Mouse (Mus musculus) adrenal gland, adult (tissue): ENCODE data around the gene Smarcc2.
A peak's percentile ranks its signal among the peaks of the same experiment; 100 is the strongest.
"Not testable (repeated sequence)": the region's sequence is repeated elsewhere in the genome, so short reads cannot be mapped to it uniquely, and the experiment has no call there.

Experiments used
- DNase-seq, 2 experiments: peaks; one replicate each; pipeline ENCODE4 v3.0.0; 2022 to 2023; ENCODE audit warnings: low spot score in 1 of 2; ENCODE audit not compliant: inconsistent age in 2 of 2

Smarcc2 gene

DNA sequence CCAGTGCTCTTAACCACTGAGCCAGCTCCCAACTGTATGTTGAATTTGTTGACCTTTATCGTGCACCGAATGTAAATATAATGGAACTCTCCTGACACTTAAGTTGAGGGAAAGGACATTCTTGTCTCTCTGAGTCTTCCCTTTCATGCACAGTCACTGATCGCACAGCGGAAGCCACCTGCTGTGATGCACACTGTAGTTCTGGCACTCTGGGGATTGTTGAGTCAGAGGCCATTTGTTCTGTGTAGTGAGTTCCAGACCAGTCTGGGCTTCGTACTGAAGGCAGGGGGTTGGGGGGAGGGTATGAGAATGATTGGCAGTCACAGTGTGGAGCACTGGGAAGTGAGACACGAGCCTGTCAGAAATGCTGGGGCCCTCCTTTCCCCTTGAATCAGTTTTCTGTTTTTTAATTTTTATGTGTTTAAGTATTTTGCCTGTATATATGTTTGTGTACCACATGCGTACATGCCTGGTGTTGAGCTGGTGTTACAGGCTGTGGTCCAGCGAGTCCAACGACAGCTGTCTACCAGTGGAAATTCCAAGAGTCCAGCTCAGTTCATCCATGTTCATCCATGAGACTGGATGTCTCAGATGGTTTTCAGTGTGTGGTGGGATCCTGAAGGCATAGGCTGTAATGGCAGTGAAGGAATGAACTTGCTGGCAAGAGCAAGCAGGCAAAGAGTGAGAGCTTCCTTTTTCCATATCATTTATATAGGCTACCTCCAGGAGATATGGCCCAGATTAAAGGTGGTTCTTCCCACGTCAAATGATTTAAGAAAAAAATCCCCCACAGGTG is 17.5 kb upstream of the Smarcc2 start:
- no peak for DNase-seq

DNA sequence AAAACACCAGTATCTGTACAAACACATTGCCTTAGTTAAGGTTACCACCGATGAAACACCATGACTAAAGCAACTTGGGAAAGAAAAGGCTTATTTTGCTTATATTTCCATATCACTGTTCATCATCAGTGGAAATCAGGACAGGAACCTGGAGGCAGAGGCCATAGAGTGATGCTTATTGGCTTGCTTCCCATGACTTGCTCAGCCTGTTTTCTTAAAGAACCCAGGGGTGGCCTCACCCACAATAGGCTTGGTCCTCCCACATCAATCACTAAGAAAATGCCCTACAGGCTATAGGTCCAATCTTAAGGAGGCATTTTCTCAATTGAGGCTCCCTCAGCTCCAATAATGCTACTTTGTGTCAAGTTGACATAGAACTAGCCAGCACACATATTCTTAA is 16.3 kb upstream of the Smarcc2 start:
- no peak for DNase-seq

DNA sequence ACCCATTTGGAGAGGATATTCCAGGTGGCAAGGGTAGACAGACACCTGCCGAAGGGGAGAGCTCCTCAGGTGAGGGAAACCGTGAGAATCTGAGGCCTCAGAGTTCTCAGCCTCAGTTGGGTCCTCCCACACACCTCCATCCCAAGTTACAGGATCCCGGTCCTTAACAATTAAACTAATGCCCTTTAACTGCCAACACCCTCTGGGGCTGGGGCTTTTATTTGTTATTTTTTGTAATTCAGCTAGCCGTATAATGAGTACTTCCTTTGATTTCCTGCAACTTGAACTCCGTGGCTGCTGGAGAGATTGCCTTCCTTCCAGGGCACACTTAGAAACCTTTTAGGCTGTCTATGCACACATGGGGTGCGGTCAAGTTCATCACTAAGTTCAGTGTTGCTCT is 14.7 kb upstream of the Smarcc2 start:
- DNase-seq = no peak

DNA sequence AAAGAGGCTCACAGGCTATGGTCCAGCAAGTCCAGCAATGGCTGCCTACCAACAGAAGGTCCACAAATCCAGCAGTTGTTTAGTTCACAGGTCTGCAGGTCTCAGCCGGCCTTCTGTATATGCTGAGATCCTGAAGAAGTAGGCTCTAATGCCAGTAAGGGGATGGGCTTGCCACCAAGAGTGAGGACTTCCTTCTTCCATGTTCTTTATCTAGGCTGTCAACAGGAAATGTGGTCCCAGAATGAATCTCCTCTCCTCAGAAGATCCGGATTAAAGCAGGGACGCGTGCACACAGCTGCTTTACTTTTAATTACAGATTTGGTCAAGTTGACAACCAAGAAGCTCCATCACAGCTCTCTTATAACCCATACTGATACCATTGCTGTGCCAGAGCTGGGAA is 13.6 kb upstream of the Smarcc2 start:
- DNase-seq = peak in 1 of 2 experiments; percentile 53

DNA sequence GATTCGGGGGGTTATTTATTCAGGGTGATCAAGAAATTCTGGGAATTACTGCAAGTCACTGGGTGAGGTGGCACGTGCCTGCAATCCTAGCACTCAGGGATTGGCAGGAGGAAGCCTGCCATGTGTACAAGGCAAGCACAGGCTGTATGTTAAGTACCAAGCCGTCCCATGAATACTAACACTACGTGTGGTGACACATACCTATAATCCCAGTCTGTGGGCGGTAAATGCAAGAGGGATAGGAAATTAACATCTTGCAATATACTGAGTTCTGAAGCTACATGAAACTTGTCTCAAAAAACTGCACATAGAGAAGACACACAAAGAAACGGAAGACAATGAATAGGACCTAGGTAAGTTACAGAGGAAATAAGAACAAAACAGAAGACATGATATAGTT is 8.0 kb upstream of the Smarcc2 start:
- no peak for DNase-seq

DNA sequence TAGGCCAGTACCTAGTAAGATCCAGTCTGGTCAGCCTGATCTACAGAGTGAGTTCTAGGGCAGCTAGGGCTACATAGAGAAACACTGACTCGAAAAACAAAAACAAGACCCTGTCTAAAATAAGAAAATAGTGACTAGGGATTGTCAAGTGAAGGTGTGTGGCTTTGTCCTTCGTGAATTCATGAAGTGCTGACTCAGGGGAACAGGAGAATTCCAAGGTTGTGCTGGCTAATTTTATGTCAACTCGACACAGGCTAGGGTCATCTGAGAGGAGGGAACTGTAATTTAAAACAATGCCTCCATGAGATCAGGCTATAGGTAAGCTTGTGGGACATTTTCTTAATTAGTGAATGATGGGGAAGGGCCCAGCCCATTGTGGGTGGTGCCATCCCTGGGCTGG is 4.6 kb upstream of the Smarcc2 start:
- DNase-seq = no peak

DNA sequence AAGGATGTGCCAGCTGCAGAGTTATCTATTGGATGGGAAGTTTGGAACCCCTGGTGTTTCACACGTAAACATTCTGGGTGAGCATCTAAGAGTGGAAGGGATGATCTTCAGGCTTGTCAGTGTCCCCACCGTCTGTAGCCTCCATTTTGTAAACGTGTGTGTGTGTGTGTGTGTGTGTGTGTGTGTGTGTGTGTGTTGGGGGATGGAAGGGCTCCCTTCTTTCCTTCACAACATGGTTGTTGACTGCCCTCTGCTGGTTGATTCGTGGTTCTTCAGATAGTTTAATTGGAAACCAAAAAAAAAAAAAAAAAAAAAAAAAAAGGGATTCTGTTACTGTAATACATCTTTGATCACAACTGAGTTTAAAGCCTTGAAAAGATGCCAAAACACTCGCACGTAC is 3.8 kb upstream of the Smarcc2 start:
- DNase-seq = peak; percentile 61 to 88

DNA sequence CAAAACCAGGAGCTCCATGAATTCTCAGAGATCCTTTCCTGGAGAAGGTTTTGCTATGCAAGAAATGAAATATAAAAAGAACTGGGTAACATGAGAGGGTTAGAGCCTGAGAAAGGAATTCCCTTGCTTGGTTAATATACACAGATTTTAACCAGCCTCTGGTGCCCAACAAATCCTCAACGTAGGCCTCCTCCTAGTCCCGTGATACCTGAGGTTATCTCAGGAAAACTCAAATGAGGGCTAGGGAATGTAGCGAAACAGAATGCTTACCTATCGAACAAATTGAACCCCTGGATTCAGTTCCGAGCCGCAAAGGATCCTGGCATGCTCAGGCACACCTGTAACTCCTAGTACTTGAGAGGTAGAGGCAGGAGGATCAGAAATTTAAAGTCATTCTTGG is 1.4 kb upstream of the Smarcc2 start:
- no peak for DNase-seq

DNA sequence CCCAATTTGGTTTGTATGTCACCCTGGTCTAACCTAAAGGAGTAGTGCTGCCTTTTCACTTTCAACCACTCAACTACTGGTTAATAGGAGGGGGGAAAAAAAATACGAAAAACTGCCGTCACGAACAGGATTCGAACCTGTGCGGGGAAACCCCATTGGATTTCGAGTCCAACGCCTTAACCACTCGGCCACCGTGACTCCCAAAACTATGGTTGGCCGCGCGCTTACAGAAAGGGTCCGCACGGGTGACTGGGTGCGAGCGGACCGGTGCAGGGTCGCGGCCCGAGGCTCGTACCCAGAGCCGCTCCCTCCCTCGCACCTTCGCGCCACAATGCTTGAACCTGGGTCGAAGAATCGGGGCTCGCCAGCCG is 715 bp upstream of the Smarcc2 start:
- peak; percentile 91 to 99 for DNase-seq

DNA sequence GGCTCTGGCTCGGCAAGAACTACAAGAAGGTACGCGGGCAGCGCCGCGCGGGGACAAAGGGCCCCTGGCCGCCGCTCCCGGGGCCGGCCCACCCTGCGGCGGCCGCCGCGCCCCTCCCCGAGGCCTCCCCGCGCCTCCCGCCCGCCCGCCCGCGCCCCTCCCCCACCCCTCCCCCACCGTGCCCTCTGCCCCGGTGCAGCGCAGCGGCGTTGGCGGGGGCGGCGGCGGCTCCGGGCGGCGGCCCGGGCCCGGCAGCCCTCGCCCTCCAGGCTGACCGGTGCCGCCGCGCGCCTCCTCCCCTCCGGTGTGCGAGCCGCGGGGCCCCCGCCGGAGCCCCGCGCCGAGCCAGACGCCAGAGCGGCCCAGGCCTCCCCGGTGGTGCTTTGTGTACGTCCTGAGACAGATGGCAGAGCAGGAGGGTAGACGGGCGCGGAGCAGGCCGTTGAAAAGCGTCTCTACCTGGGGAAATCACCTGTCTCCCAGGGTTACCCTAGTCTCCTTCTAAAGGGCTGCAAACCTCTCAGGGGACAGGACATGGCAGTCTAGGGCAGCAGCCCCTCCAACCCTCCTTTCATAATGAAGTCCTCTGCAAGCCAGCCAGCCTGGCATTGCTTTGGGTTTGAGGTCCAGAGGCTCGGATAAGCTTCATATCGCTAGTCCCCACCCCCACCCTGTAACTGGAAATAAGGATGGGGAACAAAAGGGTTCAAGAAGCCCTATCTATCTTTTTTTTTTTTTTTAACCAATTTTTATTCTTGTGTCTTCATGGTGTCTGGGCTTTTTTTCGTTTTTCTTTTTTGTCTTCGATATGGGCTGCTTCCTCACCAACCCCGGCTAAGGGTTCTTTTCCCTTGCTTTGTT is 591 bp downstream of the Smarcc2 start:
- peak; percentile 60 to 84 for DNase-seq

DNA sequence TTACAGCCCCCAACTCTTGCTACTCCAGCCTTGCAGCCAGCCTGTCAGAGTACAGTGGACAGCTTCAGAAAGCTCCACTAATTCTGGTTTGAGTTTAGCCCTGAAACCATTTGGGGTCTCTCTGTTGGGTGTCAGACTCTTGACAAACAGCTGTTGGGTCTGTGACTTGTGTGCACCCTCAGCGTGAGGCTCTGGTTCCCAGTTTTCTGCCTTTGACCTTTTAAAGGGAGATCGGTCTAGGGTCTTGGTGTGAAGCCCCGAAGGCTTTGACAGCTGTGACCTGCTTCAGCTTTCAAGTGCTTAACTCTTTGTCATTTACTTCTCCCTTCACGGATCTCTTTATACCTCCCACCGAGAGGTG is 1.2 kb downstream of the Smarcc2 start:
- DNase-seq = peak in 1 of 2 experiments; percentile 50

DNA sequence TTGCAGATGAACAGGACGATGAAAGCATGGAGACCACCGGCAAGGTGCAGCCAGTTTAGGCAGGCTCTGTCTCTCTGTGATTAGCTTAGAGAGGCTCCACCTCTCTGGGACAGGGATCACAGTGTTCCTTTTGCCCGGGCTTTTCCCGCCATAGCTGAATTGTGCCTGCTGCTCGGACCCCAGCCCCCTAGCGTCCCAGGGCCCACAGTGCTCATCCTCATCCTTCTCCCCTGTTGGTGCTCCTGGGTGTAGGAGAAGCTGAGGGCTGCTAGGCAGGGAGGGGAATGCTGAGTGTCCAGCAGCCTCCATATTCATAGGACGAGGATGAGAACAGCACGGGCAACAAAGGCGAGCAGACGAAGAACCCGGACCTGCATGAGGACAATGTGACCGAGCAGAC is 15.3 kb downstream of the Smarcc2 start:
- no peak for DNase-seq

DNA sequence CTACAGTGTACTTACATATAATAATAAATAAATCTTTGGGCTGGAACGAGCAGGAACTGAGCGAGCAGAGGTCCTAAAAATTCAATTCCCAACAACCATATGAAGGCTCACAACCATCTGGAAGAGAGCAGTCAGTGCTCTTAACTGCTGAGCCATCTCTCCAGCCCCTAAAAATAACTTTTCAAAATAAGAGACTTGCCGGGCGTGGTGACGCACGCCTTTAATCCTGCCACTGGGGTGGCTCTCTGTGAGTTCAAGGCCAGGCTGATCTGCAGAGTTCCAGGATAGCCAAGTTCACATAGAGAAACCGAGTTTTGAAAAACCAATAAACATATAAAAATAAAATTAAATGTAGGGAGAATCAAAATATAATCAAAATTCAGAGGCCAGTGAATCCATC is 27.3 kb downstream of the Smarcc2 start:
- peak; percentile 80 to 85 for DNase-seq

DNA sequence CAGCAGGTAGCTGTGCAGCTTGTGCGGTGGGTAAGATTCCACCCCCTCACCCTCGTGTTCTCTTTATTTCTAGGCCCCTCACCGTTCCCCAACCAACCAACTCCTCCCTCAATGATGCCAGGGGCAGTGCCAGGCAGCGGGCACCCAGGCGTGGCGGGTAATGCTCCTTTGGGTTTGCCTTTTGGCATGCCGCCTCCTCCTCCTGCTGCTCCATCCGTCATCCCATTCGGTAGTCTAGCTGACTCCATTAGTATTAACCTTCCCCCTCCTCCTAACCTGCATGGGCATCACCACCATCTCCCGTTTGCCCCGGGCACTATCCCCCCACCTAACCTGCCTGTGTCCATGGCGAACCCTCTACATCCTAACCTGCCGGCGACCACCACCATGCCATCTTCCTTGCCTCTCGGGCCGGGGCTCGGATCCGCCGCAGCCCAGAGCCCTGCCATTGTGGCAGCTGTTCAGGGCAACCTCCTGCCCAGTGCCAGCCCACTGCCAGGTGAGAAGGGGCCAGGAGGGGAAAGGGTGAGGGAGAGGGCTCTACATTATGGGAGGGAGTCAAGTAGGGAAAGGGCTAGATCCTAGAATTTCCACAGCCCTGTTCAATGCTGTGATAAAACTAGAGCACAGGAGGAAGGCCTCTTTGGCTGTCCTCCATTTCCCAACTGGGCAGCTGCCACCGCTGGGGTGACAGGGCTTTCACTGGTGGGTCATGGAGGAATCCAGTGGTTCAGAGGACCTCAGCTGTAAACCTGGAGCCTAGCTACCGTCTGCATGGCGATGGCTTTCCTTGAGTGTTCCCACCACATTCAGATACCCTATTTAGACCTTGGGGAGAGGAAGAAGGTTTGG is 29.0 kb downstream of the Smarcc2 start:
- DNase-seq = peak in 1 of 2 experiments; percentile 58

DNA sequence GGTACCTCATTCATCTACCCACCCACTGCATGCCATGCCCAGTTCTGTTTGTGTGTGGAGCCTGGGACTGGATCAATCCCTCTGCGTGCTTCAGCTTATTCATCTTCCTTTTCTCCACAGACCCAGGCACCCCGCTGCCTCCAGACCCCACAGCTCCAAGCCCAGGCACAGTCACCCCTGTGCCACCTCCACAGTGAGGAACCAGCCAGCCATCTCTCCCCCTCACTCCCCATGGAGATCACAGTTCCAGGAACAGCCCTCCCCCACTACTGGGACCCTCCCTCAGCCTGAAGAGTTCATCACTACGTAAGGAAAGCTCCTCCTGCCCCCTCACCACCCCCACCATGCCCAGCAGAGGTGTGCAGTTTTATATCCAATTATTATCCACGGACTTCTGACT is 29.7 kb downstream of the Smarcc2 start:
- DNase-seq = peak; percentile 34 to 53

DNA sequence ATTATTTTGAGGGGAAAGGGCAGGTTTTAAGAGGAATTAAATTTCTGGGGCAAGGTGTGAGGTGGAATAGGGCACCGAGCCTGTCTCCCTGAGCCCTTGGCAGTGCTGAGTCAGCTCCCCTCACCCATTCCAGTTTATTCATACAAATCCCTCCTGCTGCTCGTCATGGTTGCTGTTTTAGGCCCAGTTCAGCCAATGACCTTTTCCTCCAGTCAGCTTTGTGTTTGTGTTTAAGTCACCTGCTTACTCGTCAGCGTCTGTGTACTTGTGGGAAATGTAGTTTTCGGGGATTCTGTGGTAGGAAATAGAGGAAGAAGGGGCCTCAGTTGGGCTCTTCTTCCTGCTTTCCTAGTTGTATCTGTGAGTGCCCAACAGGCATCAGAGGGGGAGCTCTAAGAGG is 30.3 kb downstream of the Smarcc2 start:
- peak; percentile 61 to 73 for DNase-seq

DNA sequence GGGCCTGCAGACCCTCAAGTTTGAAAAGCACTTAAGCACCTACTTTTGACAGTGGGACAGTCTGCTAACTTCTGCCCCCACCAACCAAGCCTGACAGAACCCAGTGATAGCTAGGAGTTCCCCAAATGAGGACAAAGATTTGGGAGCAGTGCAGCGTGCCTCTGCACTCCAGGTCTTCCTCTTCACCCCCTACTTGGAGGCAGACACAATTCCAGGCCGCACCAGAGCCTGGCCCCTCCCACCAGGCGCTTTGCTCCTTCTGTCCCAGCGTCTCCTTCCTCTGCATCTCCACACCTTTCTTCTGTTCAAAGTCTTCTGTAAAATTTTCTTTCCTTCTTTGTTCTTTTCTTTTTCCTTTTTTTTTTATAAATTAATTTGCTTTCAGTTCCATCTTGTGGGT is 30.7 kb downstream of the Smarcc2 start:
- DNase-seq = peak; percentile 34 to 57

DNA sequence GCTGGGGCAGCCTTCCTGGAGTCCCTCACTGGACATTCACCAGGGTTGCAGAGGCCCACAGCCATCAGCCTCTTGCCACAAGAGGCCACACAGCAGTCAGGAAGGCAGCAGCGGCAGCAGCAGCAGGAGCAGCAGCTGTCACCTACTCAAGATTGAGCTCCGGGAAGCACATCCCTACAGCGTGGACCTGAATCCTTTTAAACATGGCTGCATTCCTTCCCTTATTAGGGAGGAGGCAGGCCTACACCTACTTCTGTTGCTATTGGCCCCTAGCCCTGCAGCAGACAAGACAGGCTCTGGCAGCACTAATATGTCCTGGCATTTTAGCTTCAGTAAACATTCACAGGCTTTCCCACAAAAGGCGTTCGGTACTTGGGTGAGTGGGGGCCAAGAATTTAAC is 31.2 kb downstream of the Smarcc2 start:
- DNase-seq = peak in 1 of 2 experiments; percentile 55

DNA sequence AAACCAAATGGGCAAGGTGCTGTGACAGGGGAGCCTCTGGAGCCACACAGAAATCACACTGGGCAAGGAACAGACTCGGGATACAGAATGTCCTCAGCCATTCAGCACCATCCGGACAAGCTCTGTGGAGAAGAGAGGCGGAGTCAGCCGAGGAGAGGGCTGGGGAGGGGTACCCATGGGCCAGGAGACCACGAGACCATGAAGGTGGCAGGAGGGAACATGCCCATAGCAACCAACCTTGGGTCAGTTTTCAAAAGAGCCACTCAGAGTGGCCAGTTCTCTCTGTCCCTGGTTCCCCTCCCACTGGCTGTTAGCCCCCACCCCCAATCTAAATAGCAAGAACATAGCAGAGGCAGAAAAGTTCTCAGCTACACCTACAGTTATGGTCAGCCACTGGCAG is 31.9 kb downstream of the Smarcc2 start:
- DNase-seq = peak in 1 of 2 experiments; percentile 51

DNA sequence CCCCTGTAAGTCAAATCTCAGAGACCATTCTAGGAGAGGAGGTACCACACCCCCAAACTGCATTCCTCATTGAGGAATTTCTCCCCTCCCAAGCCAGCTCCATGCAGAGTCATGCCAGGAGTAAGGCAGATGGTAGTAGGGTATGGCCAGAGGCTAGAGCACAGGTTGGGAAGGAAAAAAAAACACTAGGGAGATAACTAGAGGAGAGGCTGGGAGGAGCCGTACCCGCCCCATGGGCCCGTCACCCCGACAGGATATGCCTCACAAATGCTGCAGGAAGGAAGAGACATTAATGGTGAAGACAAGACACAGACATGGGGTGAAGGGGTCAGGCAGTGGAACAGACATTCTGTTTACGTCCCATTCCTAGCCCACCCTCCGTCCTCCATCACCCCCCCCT is 32.4 kb downstream of the Smarcc2 start:
- DNase-seq = peak; percentile 60 to 76

DNA sequence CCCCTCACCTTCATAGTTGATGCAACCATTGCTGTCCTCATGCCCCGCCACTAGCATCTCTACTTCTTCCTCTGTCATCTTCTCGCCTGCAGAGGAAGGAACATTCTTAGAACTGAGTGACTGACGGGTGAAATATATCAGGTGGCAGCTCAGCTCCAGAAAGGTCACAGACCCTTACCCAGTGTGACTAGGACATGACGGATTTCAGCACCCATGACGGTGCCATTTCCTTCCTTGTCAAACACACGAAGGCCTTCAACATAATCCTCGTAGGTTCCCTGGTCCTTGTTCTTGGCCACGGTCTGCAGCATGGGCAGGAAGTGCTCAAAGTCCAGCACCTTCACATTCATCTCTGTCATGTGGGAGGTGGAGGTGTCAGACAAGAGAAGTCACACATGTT is 33.0 kb downstream of the Smarcc2 start:
- DNase-seq = not testable (repeated sequence)
